Mouse (Mus musculus) cortical plate, adult 2 months (tissue): Measurements from ENCODE around the gene Lipn.

Experiments
- CTCF ChIP-seq: fragments of 200-500 bp; IDR thresholded peaks from 2 replicates; pipeline ENCODE4 v1.5.1; 2011; ENCODE audit warnings: mild to moderate bottlenecking, control low read depth, low read length; ENCODE audit not compliant: insufficient read depth; ENCODE audit errors: extremely low read depth
- POLR2A ChIP-seq: fragments of 200-500 bp; IDR thresholded peaks from 2 replicates; pipeline ENCODE4 v1.6.1; 2011; ENCODE audit warnings: mild to moderate bottlenecking, low read length, control low read depth; ENCODE audit not compliant: insufficient read depth; ENCODE audit errors: extremely low read depth

GRCm38 (mm10) chr19:34095381-34095780, 28.2 kb downstream of the Lipn start:
- TF ChIP-seq CTCF = no peak
- TF ChIP-seq POLR2A = no peak
